Mouse (Mus musculus) left cerebral cortex, adult 6 months (tissue): ENCODE data around the gene Tubb2b. TPM values are rescaled to one million over a fixed set of nuclear protein-coding genes. Genes with fewer than 3 reads are reported as not detected.

ENCODE experiments used
- long read RNA-seq, 2 experiments: library from polyadenylated mRNA; unstranded; transcript quantifications; one replicate each; pipeline ENCODE4 v2.0.0; 2019 to 2020
- polyA plus RNA-seq: library from polyadenylated mRNA; unstranded; fragments of <200 nt; fragmentation: Nextera tagmentation; gene quantifications from 2 replicates; pipeline ENCODE4 v1.2.3, GENCODE M21; 2021

Tubb2b gene
- 19.3 and 39.7 TPM in 2 replicates for polyA plus RNA-seq
- long read RNA-seq, experiment 1, transcript Tubb2b-201 (4 exons, 2,182 nt): major isoform, 158 of 169 reads
- long read RNA-seq, experiment 1, partial matches to known transcripts: 9 of 169 reads
- long read RNA-seq, experiment 1, other reads (novel, unspliced or antisense): 2 of 169 reads
- long read RNA-seq, experiment 2, transcript Tubb2b-201 (4 exons, 2,182 nt): major isoform, 45 of 56 reads
- long read RNA-seq, experiment 2, partial matches to known transcripts: 1 of 56 reads
- long read RNA-seq, experiment 2, other reads (novel, unspliced or antisense): 10 of 56 reads

GRCm38 (mm10) chr13:34130226-34130731 lies at the start of gene Tubb2b:
Gene Tubb2b (minus strand): TSS chr13:34130466.

DNA sequence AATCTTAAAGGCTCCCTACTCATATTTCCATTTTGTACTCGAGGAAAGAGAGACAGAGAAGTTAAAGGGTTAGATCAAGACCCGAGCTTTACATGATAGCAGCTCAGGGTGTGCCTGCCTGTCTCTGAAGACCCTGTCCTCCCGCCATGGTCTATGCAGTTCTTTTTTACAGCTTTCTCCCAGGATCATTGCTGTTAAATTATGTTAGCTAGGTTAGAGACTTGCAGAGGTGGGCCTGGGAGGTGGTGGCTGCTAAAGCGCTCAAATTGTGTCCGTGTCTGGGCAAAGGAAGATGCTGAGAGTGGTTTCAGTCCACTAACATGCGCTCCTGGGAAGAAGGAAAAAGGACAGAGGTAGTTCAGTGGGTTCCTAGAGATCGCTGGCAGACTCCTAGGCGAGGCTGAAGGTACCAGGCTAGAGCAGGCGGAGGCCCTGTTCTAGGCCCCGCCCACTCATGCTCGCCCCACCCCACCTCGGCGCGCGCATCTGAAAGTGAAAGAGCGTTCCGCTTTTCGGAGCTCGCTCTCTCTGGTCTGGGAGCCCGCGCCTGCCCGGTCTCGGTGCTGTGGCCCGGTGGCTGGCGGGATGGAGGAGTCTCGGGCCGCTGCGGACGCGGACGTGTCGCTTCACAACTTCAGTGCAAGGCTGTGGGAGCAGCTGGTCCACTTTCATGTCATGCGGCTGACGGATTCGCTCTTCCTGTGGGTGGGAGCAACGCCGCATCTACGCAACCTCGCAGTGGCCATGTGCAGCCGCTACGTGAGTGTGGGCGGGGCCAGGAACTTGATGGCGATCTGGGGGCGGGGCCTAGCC lies 32.4 kb upstream of the Tubb2b start, which contains the start of gene Psmg4:
TSS of gene Psmg4 (plus strand) at position 474 of the 813 bp plus-strand sequence.

GRCm38 (mm10) chr13:34077492-34078271 lies 52.6 kb downstream of the Tubb2b start, which contains the start of gene Tubb2a:
Gene Tubb2a (minus strand): TSS chr13:34078007.

Other genes with a start within 250 kb of the Tubb2b start
- gene Serpinb6c, start 224.8 kb downstream of the Tubb2b start, polyA plus RNA-seq: 0.38 TPM in 1 of 2 replicates, not detected in the other
- gene Nqo2, start 165.8 kb downstream of the Tubb2b start, polyA plus RNA-seq: 7.5 TPM in 2 replicates
- gene Ripk1, start 128.1 kb downstream of the Tubb2b start, polyA plus RNA-seq: 1.0 and 1.5 TPM in 2 replicates
- 57.8 and 66.9 TPM in 2 replicates for gene Serpinb6a, start 127.7 kb downstream of the Tubb2b start, polyA plus RNA-seq
- gene Bphl, start 92.9 kb downstream of the Tubb2b start, polyA plus RNA-seq: 80.0 and 97.1 TPM in 2 replicates
- 1,425 and 1,626 TPM in 2 replicates for gene Tubb2a, start 52.5 kb downstream of the Tubb2b start, polyA plus RNA-seq
- gene Psmg4, start 32.5 kb upstream of the Tubb2b start, polyA plus RNA-seq: 97.6 and 108 TPM in 2 replicates
- gene Slc22a23, start 214.7 kb upstream of the Tubb2b start, polyA plus RNA-seq: 5.2 and 6.7 TPM in 2 replicates